Mouse (Mus musculus): Measurements from ENCODE around the gene Klc3.

DNA sequence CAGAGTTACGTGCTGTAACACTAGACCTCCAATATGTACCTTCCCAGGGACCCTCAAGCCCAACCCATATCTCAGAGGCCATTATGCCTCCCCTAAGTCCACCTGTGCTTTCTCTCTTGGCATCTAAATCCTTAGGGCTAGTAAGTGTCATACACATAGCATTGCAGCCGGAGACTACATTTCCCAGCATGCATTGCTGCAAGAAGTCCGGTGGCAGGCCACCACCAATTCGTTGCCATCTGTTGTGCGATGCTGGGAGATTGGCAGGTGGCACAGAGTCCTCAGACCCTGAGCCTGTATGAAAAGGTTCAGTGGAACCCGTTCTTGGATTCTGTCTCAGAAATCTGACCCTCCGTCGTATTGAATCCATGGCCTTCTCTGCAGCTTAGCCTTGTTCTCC, 25.8 kb upstream of the Klc3 start:
- TF ChIP-seq CTCF (IDR thresholded peaks at IDR 0.05): no peak
- TF ChIP-seq POLR2A (IDR thresholded peaks at IDR 0.05; ENCODE audit: insufficient read depth, low read depth, low read length): no peak

All from heart, adult 2 months (tissue).